Mouse (Mus musculus) liver, embryonic 12.5 days (tissue): ENCODE data around the gene Best3. TPM values are rescaled to one million over a fixed set of nuclear protein-coding genes. Genes with fewer than 3 reads are reported as not detected.
"Not testable (repeated sequence)": the region's sequence is repeated elsewhere in the genome, so short reads cannot be mapped to it uniquely, and the experiment has no call there.

Source experiments
- ATAC-seq: fragments of 200-750 bp; cut with Nextera tagmentation; 2 replicates; pipeline ENCODE4 v1.8.0; 2017; ENCODE audit warnings: moderate number of reproducible peaks, mild to moderate bottlenecking, moderate library complexity
- H3K27ac ChIP-seq: fragments of 300-500 bp; sonication (generic); 2 replicates; pipeline ENCODE4 v1.5.1; 2016; ENCODE audit warnings: mild to moderate bottlenecking
- H3K27me3 ChIP-seq: fragments of 300-500 bp; sonication (generic); replicated peaks from 2 replicates; pipeline ENCODE4 v1.6.1; 2016; ENCODE audit warnings: mild to moderate bottlenecking, moderate library complexity
- H3K36me3 ChIP-seq: fragments of 300-500 bp; sonication (generic); 2 replicates; pipeline ENCODE4 v1.6.1; 2016; ENCODE audit warnings: mild to moderate bottlenecking, moderate library complexity
- H3K4me1 ChIP-seq: fragments of 300-500 bp; sonication (generic); 2 replicates; pipeline ENCODE4 v1.6.1; 2016
- H3K4me2 ChIP-seq: fragments of 300-500 bp; sonication (generic); 2 replicates; pipeline ENCODE4 v1.6.1; 2016; ENCODE audit warnings: mild to moderate bottlenecking, moderate library complexity
- H3K4me3 ChIP-seq: fragments of 300-500 bp; sonication (generic); 2 replicates; pipeline ENCODE4 v1.5.1; 2016; ENCODE audit warnings: mild to moderate bottlenecking, moderate library complexity
- H3K9ac ChIP-seq: fragments of 300-500 bp; sonication (generic); 2 replicates; pipeline ENCODE4 v1.6.1; 2016; ENCODE audit warnings: mild to moderate bottlenecking, moderate library complexity
- H3K9me3 ChIP-seq: fragments of 300-500 bp; sonication (generic); replicated peaks from 2 replicates; pipeline ENCODE4 v1.6.1; 2016; ENCODE audit warnings: mild to moderate bottlenecking, moderate library complexity
- WGBS: fragments of 180-500 bp; shearing (Covaris S2); methylation state at CpG from one replicate; pipeline ENCODE4 v1.1.7; 2016; ENCODE audit not compliant: insufficient replicate concordance; 5-methylcytosine and 5-hydroxymethylcytosine counted together
- polyA plus RNA-seq: library from polyadenylated mRNA; unstranded; fragments of >200 nt; fragmentation: Nextera tagmentation; extraction: Ambion mirVana; gene quantifications from 2 replicates; pipeline ENCODE4 v1.2.1, GENCODE M21; 2016

Best3 gene
- polyA plus RNA-seq, 1 experiment from 2014 or later: not detected

- Histone ChIP-seq H3K4me2 (no peak overlapping the region), H3K4me1 (no peaks in the 10 kb centered on the region), H3K27me3 (no peaks in the 10 kb centered on the region), H3K9ac (no peak overlapping the region), H3K4me3 (no peak overlapping the region), H3K36me3 (no peaks in the 10 kb centered on the region), H3K27ac (no peak overlapping the region), H3K9me3 (no peaks in the 10 kb centered on the region)
- WGBS: 57% methylated on average over 8 of the region's 8 CpGs
- ATAC-seq: no peak
Measured at GRCm38 (mm10) chr10:117011047-117011446, 24.9 kb downstream of the Best3 start.

- ATAC-seq: no peak
- Histone ChIP-seq H3K36me3 (no peaks in the 10 kb centered on the region), H3K9me3 (peaks cover 8% of the 10 kb centered on the region), H3K27ac (no peak overlapping the region), H3K27me3 (no peaks in the 10 kb centered on the region), H3K4me1 (no peaks in the 10 kb centered on the region), H3K9ac (no peak overlapping the region), H3K4me2 (no peak overlapping the region), H3K4me3 (no peak overlapping the region)
- WGBS: 61% methylated on average over 12 of the region's 12 CpGs
Measured at GRCm38 (mm10) chr10:117013689-117014390, 27.7 kb downstream of the Best3 start.

GRCm38 (mm10) chr10:117014565-117014964, 28.5 kb downstream of the Best3 start:
- H3K4me2 ChIP-seq: no peak overlapping the region
- H3K27me3 ChIP-seq: no peaks in the 10 kb centered on the region
- no peak overlapping the region for H3K4me3 ChIP-seq
- H3K9me3 ChIP-seq: peaks cover 8% of the 10 kb centered on the region
- H3K9ac ChIP-seq: no peak overlapping the region
- H3K27ac ChIP-seq: no peak overlapping the region
- H3K4me1 ChIP-seq: no peaks in the 10 kb centered on the region
- ATAC-seq: no peak
- WGBS: 86% methylated on average over 5 of the region's 5 CpGs
- no peaks in the 10 kb centered on the region for H3K36me3 ChIP-seq

GRCm38 (mm10) chr10:117018281-117018840, 32.2 kb downstream of the Best3 start:
- Histone ChIP-seq H3K9ac (no peak overlapping the region), H3K36me3 (no peaks in the 10 kb centered on the region), H3K27me3 (peaks cover 21% of the 10 kb centered on the region), H3K4me1 (no peaks in the 10 kb centered on the region), H3K4me3 (no peak overlapping the region), H3K4me2 (no peak overlapping the region), H3K9me3 (peaks cover 8% of the 10 kb centered on the region), H3K27ac (no peak overlapping the region)
- WGBS: 67% methylated on average over 7 of the region's 7 CpGs
- no peak for ATAC-seq

GRCm38 (mm10) chr10:117021020-117021754, 35.1 kb downstream of the Best3 start:
- Histone ChIP-seq H3K27ac (no peak overlapping the region), H3K9ac (no peak overlapping the region), H3K27me3 (peaks cover 47% of the 10 kb centered on the region), H3K9me3 (peaks cover 8% of the 10 kb centered on the region), H3K4me2 (no peak overlapping the region), H3K4me3 (no peak overlapping the region), H3K36me3 (no peaks in the 10 kb centered on the region), H3K4me1 (no peaks in the 10 kb centered on the region)
- WGBS: 47% methylated on average over 21 of the region's 21 CpGs
- ATAC-seq: no peak

GRCm38 (mm10) chr10:117023693-117024092, 37.6 kb downstream of the Best3 start:
- Histone ChIP-seq H3K9me3 (no peaks in the 10 kb centered on the region), H3K4me1 (no peaks in the 10 kb centered on the region), H3K9ac (no peak overlapping the region), H3K27me3 (peaks cover 62% of the 10 kb centered on the region), H3K4me3 (no peak overlapping the region; the same call in 1 of the 2 replicates), H3K4me2 (peak overlapping the region; percentile 45), H3K27ac (no peak overlapping the region), H3K36me3 (no peaks in the 10 kb centered on the region)
- no peak for ATAC-seq
- WGBS: 29% methylated on average over 16 of the region's 16 CpGs

- ATAC-seq, H3K27ac ChIP-seq, H3K4me3 ChIP-seq, H3K36me3 ChIP-seq, H3K4me1 ChIP-seq, H3K4me2 ChIP-seq, H3K9me3 ChIP-seq, H3K9ac ChIP-seq: not testable (repeated sequence)
- H3K27me3 ChIP-seq: peaks cover 67% of the 10 kb centered on the region
Measured at GRCm38 (mm10) chr10:117025776-117026175, 39.7 kb downstream of the Best3 start.

GRCm38 (mm10) chr10:117026176-117026575, 40.1 kb downstream of the Best3 start:
- H3K27ac ChIP-seq: no peak overlapping the region
- WGBS: 70% methylated on average over 8 of the region's 8 CpGs
- H3K27me3 ChIP-seq: peaks cover 65% of the 10 kb centered on the region
- no peaks in the 10 kb centered on the region for H3K4me1 ChIP-seq
- no peak overlapping the region for H3K9ac ChIP-seq
- no peak for ATAC-seq
- H3K36me3 ChIP-seq: no peaks in the 10 kb centered on the region
- no peaks in the 10 kb centered on the region for H3K9me3 ChIP-seq
- H3K4me2 ChIP-seq: no peak overlapping the region
- H3K4me3 ChIP-seq: no peak overlapping the region

- no peaks in the 10 kb centered on the region for H3K4me1 ChIP-seq
- H3K4me2 ChIP-seq: no peak overlapping the region
- peaks cover 20% of the 10 kb centered on the region for H3K27me3 ChIP-seq
- no peak overlapping the region for H3K4me3 ChIP-seq
- no peak overlapping the region for H3K27ac ChIP-seq
- no peak overlapping the region for H3K9ac ChIP-seq
- ATAC-seq: no peak
- H3K36me3 ChIP-seq: no peaks in the 10 kb centered on the region
- no peaks in the 10 kb centered on the region for H3K9me3 ChIP-seq
- 80% methylated on average over 3 of the region's 3 CpGs for WGBS
Measured at GRCm38 (mm10) chr10:117031160-117031559, 45.0 kb downstream of the Best3 start.

GRCm38 (mm10) chr10:117033785-117034184, 47.7 kb downstream of the Best3 start:
- no peak for ATAC-seq
- 16% methylated on average over 8 of the region's 8 CpGs for WGBS
- Histone ChIP-seq H3K27me3 (0 out of 2 replicates have a peak, but pooled peaks cover 6% of the 10 kb centered on the region), H3K4me3 (no peak overlapping the region), H3K9ac (no peak overlapping the region), H3K4me2 (no peak overlapping the region), H3K27ac (no peak overlapping the region), H3K4me1 (no peaks in the 10 kb centered on the region), H3K9me3 (no peaks in the 10 kb centered on the region), H3K36me3 (no peaks in the 10 kb centered on the region)

GRCm38 (mm10) chr10:117040355-117040754, 54.2 kb downstream of the Best3 start:
- H3K9ac ChIP-seq: no peak overlapping the region
- no peak overlapping the region for H3K27ac ChIP-seq
- no peak overlapping the region for H3K4me2 ChIP-seq
- H3K9me3 ChIP-seq: no peaks in the 10 kb centered on the region
- no peak for ATAC-seq
- no peaks in the 10 kb centered on the region for H3K36me3 ChIP-seq
- 64% methylated on average over 6 of the region's 6 CpGs for WGBS
- no peak overlapping the region for H3K4me3 ChIP-seq
- H3K27me3 ChIP-seq: peaks cover 3% of the 10 kb centered on the region
- peaks cover 13% of the 10 kb centered on the region for H3K4me1 ChIP-seq

- Histone ChIP-seq H3K27me3 (peaks cover 15% of the 10 kb centered on the region), H3K27ac (no peak overlapping the region), H3K9ac (no peak overlapping the region), H3K9me3 (no peaks in the 10 kb centered on the region), H3K4me1 (peaks cover 24% of the 10 kb centered on the region), H3K36me3 (no peaks in the 10 kb centered on the region), H3K4me3 (no peak overlapping the region), H3K4me2 (no peak overlapping the region)
- ATAC-seq: no peak
- 49% methylated on average over 14 of the region's 14 CpGs for WGBS
Measured at GRCm38 (mm10) chr10:117042295-117042694, 56.2 kb downstream of the Best3 start.
